Mouse (Mus musculus) ovary, postnatal 14 days (tissue): ENCODE measurements around the gene Acot8.

Experiments used
- DNase-seq: peaks from one replicate; pipeline ENCODE4 v3.0.0; 2022; ENCODE audit warnings: low spot score

The Acot8 gene

GRCm38 (mm10) chr2:164754105-164754504 is 50.6 kb downstream of the Acot8 start:
- no peak for DNase-seq

- no peak for DNase-seq
These were observed 52.2 kb downstream of the Acot8 start for GRCm38 (mm10) chr2:164752454-164752853.

DNA sequence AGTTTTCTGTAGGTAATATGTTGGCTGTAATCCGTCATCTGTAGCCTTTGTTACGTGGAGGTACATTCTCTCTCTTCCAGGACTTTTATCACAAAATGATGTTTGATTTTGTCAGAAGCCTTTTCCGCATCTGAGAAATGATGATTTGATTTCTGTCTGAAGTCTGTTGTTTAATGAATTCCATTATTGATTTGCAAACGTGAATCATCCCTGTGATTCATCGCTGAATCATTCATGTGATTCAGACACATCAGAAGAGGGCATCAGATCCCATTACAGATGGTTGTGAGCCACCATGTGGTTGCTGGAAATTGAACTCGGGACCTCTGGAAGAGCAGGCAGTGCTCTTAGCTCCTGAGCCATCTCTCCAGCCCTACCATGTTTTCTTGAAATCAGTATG is 55.7 kb downstream of the Acot8 start:
- DNase-seq = no peak

- DNase-seq = no peak
These were observed 56.5 kb downstream of the Acot8 start for GRCm38 (mm10) chr2:164748191-164748590.

- no peak for DNase-seq
These were observed 58.0 kb downstream of the Acot8 start for GRCm38 (mm10) chr2:164746693-164747092.

DNA sequence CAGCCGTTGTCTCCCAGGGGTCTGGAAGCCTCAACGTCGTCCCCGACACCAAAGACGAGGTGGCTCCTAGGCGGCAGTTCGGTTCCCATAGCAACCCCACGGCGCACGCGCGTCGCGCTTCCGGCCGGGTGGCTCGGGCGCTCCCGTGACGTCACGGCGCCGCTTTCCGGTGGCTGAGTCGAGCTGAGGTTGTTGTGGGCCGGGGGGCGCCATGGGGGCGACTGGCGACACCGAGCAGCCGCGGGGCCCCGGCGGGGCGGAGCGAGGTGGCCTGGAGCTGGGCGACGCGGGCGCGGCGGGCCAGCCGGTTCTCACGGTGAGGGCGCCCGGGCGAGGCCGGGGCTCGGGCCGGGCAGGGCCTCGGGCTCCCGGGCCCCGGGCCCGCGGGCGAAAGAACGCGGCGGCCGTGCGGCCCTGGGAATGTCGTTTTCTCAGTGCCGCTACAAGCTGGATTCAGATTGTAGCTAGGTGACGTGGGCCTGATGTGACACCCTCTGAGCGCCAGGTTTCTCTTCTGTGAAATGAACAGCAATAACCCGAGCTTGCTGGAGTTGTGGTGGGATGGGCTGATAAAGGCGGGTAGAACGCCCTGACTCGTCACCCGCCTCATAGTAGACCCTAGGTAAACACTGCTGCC is 58.7 kb downstream of the Acot8 start, which contains the start of the genes Wfdc3 and Dnttip1:
TSS of gene Wfdc3 (minus strand) at position 89 of the 637 bp plus-strand sequence.
TSS of gene Dnttip1 (plus strand) at position 141 of the 637 bp plus-strand sequence.
- peak; percentile 89 for DNase-seq

- no peak for DNase-seq
These were observed 59.7 kb downstream of the Acot8 start for GRCm38 (mm10) chr2:164744987-164745386.
